Mouse (Mus musculus): ENCODE measurements around the gene Scamp2. TPM values are rescaled to one million over a fixed set of nuclear protein-coding genes. Genes with fewer than 3 reads are reported as not detected.

The Scamp2 gene
- polyA plus RNA-seq, 1 experiment from 2014 or later, result 58.8 TPM

- H3K27ac ChIP-seq, result no peak overlapping the region
- no peaks in the 10 kb centered on the region for H3K36me3 ChIP-seq
- no peak overlapping the region for H3K9ac ChIP-seq
- no peak overlapping the region for H3K4me2 ChIP-seq
- H3K4me1 ChIP-seq (replicated peaks), result peaks cover 45% of the 10 kb centered on the region
- whole genome bisulfite sequencing, result 83% methylated on average over 8 of the region's 8 CpGs
- H3K27me3 ChIP-seq, result peaks cover 37% of the 10 kb centered on the region
- H3K4me3 ChIP-seq, result no peak overlapping the region
- no peaks in the 10 kb centered on the region for H3K9me3 ChIP-seq
- no peak for ATAC-seq (ENCODE audit: low FRiP score)
Measured at GRCm38 (mm10) chr9:57602098-57602497, 41.4 kb downstream of the Scamp2 start.

DNA sequence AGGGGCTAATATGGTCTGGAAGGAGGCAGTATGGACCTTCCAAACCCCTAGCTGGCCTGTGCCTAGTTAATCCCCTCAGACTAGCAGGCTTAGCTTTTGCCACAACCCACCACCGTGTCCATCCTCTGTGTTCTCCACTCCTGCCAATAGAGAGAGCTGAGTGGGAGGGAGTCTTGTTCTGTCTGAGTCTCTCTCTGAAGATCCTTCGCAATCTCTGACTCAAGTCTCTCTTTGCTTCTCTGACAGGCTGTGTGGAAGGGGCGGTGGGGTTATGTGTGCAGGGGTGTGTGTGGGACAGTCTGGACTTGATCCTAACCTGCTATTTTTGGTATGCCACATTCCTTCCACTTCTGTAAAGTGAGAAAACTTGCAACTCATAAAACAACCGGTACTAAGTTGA lies 44.1 kb downstream of the Scamp2 start:
- no peak overlapping the region for H3K27ac ChIP-seq
- H3K9me3 ChIP-seq, result no peaks in the 10 kb centered on the region
- no peaks in the 10 kb centered on the region for H3K36me3 ChIP-seq
- 79% methylated on average over 4 of the region's 4 CpGs for WGBS
- ATAC-seq (ENCODE audit: low FRiP score), result no peak
- no peak overlapping the region for H3K4me3 ChIP-seq
- no peak overlapping the region for H3K4me2 ChIP-seq
- peaks cover 21% of the 10 kb centered on the region for H3K4me1 ChIP-seq (replicated peaks)
- peaks cover 47% of the 10 kb centered on the region for H3K27me3 ChIP-seq
- no peak overlapping the region for H3K9ac ChIP-seq

DNA sequence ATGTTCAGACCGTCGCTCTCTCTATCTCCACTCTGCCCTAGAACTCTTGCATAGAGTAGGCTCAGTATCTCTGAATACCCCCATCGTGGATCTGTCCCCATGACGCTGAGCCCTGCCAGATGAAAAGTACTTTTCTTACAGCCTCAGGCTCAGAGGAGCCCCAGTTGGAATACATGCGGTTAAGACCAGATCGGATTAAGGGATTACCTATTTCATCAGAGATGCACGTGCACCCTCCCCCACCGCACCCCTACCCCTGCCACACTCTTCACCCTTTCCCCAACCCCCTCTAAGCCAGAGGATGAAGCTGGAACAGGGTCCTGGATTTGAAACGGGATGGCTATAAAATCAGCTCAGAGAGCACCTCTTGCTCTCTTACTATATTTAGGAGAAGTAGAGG lies 44.8 kb downstream of the Scamp2 start:
- 22% methylated on average over 9 of the region's 9 CpGs for WGBS
- H3K9me3 ChIP-seq, result no peaks in the 10 kb centered on the region
- peaks cover 47% of the 10 kb centered on the region for H3K27me3 ChIP-seq
- H3K4me3 ChIP-seq, result no peak overlapping the region
- H3K9ac ChIP-seq, result no peak overlapping the region
- no peak overlapping the region for H3K4me2 ChIP-seq
- H3K4me1 ChIP-seq (replicated peaks), result peaks cover 19% of the 10 kb centered on the region
- no peak overlapping the region for H3K27ac ChIP-seq
- no peaks in the 10 kb centered on the region for H3K36me3 ChIP-seq
- no peak for ATAC-seq (ENCODE audit: low FRiP score)

DNA sequence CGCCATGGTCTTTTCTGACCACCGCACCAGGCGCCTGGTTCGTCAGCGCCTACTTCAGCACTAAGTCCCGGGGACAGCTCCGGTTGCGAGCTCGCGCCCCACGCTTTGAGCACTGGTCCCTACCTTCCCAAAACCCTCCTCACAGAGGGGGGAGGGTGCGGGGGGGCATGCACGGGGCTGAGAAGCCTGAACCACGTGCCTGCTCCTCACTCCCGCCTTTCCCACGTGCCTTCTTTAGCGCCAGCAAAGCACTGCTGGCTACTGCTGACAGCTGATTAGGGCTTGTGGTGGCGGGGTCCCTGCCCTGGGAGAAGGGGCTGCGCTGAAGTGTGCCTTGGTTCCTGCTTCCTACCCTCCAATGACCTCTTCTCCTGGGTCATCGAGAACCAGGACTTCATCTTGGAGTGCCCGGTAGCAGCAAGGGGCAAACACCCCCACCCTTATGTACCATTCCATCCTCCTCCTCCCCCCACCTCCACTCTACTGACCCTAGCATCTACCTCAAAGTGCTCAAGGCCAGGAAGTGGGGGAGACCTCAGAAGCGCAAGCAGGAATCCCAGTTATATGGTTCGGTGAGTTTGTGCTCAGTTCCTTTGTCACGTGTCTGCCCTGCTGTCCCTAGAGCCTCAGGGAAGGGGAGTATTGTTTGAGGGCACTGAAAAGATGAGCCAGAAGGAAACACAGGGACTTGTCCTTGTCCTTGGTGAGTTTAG lies 45.6 kb downstream of the Scamp2 start, which contains the start of gene Cplx3:
Gene Cplx3 (minus strand): TSS at position 143 of the 713 bp plus-strand sequence.
- H3K9me3 ChIP-seq, result no peaks in the 10 kb centered on the region
- 0 out of 2 replicates have a peak, but pooled peaks have one; percentile 39 for ATAC-seq (ENCODE audit: low FRiP score)
- no peak within 1 kb of the TSS for H3K27ac ChIP-seq
- H3K4me3 ChIP-seq, result peak within 1 kb of the TSS; percentile 20; the same call in 1 of the 2 replicates
- H3K4me2 ChIP-seq, result peak within 1 kb of the TSS; percentile 47
- H3K27me3 ChIP-seq, result peaks cover 47% of the 10 kb centered on the region
- peak within 1 kb of the TSS; percentile 25; the same call in 1 of the 2 replicates for H3K9ac ChIP-seq
- H3K36me3 ChIP-seq, result no peaks in the 10 kb centered on the region
- peaks cover 12% of the 10 kb centered on the region for H3K4me1 ChIP-seq (replicated peaks)
- 3% methylated on average over 24 of the region's 24 CpGs for WGBS

- no peaks in the 10 kb centered on the region for H3K36me3 ChIP-seq
- no peak overlapping the region for H3K9ac ChIP-seq
- no peak for ATAC-seq (ENCODE audit: low FRiP score)
- 73% methylated on average over 3 of the region's 3 CpGs for WGBS
- H3K9me3 ChIP-seq, result no peaks in the 10 kb centered on the region
- peaks cover 12% of the 10 kb centered on the region for H3K4me1 ChIP-seq (replicated peaks)
- no peak overlapping the region for H3K27ac ChIP-seq
- no peak overlapping the region for H3K4me3 ChIP-seq
- no peak overlapping the region for H3K4me2 ChIP-seq
- peaks cover 33% of the 10 kb centered on the region for H3K27me3 ChIP-seq
Measured at GRCm38 (mm10) chr9:57609803-57610202, 49.1 kb downstream of the Scamp2 start.

GRCm38 (mm10) chr9:57610359-57610826 lies 49.6 kb downstream of the Scamp2 start:
- WGBS, result 51% methylated on average over 3 of the region's 3 CpGs
- peaks cover 12% of the 10 kb centered on the region for H3K4me1 ChIP-seq (replicated peaks)
- no peak for ATAC-seq (ENCODE audit: low FRiP score)
- no peak overlapping the region for H3K4me3 ChIP-seq
- no peaks in the 10 kb centered on the region for H3K36me3 ChIP-seq
- no peak overlapping the region for H3K4me2 ChIP-seq
- H3K27me3 ChIP-seq, result peaks cover 28% of the 10 kb centered on the region
- H3K9me3 ChIP-seq, result no peaks in the 10 kb centered on the region
- no peak overlapping the region for H3K9ac ChIP-seq
- no peak overlapping the region for H3K27ac ChIP-seq

DNA sequence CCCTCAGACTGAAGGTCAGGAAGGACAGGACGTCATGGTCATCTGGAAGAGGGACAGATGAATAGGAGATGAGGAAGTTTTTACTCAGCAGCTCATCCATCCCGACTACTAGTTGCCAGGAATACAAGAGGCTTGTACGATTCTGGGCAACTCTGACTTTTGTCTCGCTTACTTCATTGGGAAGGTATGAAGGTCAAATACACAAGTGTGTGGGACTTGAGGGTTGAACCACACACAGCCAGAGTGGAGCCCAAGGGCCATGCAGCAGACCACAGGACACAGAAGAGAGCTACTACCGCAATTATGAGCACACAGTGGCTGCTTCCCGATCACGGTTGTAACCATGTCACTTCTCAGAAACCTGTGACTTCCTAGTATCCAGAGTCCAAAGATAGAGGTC lies 51.8 kb downstream of the Scamp2 start:
- 83% methylated on average over 7 of the region's 7 CpGs for WGBS
- H3K4me1 ChIP-seq (replicated peaks), result no peaks in the 10 kb centered on the region; the same call in 1 of the 2 replicates
- H3K27me3 ChIP-seq, result peaks cover 7% of the 10 kb centered on the region
- H3K9ac ChIP-seq, result no peak overlapping the region
- H3K36me3 ChIP-seq, result no peaks in the 10 kb centered on the region
- no peak overlapping the region for H3K4me3 ChIP-seq
- no peak for ATAC-seq (ENCODE audit: low FRiP score)
- no peaks in the 10 kb centered on the region for H3K9me3 ChIP-seq
- no peak overlapping the region for H3K4me2 ChIP-seq
- H3K27ac ChIP-seq, result no peak overlapping the region

DNA sequence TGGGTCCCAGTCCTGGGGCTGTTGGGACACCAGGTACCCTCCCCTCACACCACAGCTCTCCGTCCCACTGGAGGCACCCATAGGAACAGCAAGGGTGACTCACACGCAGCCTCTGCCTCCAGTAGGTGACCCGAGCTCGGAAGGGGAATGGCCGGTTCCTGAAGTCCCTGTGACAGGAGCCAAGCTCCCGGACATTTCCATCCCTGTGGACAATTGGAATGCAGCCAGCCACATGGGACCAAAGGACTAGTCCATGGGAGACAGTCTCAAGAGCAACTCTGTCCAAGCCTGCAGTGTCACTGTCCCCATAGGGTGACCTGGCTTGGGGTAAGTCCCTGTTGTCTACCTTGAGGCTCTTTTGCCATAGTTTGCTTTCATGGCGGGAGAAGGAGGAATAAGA lies 53.2 kb downstream of the Scamp2 start:
- ATAC-seq (ENCODE audit: low FRiP score), result no peak
- no peak overlapping the region for H3K4me2 ChIP-seq
- no peaks in the 10 kb centered on the region for H3K27me3 ChIP-seq
- 84% methylated on average over 7 of the region's 7 CpGs for WGBS
- no peaks in the 10 kb centered on the region; the same call in 1 of the 2 replicates for H3K4me1 ChIP-seq (replicated peaks)
- no peaks in the 10 kb centered on the region for H3K36me3 ChIP-seq
- no peak overlapping the region for H3K9ac ChIP-seq
- H3K27ac ChIP-seq, result no peak overlapping the region
- H3K4me3 ChIP-seq, result no peak overlapping the region
- no peaks in the 10 kb centered on the region for H3K9me3 ChIP-seq

DNA sequence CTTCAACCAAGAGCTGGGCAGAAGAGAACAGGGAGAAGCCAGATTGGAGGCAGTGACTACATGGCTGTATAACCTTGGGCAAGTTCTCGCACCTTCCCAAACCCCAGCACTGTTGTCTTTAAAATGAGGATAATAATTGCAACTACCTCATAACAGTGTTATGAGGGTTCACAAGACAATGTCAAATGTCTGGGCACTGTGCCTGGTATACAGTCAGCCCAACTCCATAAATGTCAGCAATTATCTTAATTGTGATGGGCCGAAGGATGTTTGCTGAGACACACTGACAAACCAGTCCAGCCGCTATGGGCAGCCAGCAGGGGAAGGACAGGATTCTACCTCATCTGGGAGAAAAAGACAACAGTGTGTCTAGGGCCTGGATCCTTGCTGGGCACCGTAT lies 54.0 kb downstream of the Scamp2 start:
- Histone ChIP-seq H3K4me1 (replicated peaks) (no peaks in the 10 kb centered on the region; the same call in 1 of the 2 replicates), H3K9ac (no peak overlapping the region), H3K36me3 (no peaks in the 10 kb centered on the region), H3K4me3 (no peak overlapping the region), H3K9me3 (no peaks in the 10 kb centered on the region), H3K27ac (no peak overlapping the region), H3K4me2 (no peak overlapping the region), H3K27me3 (no peaks in the 10 kb centered on the region)
- ATAC-seq (ENCODE audit: low FRiP score), result no peak
- WGBS, result 91% methylated on average over 4 of the region's 4 CpGs

DNA sequence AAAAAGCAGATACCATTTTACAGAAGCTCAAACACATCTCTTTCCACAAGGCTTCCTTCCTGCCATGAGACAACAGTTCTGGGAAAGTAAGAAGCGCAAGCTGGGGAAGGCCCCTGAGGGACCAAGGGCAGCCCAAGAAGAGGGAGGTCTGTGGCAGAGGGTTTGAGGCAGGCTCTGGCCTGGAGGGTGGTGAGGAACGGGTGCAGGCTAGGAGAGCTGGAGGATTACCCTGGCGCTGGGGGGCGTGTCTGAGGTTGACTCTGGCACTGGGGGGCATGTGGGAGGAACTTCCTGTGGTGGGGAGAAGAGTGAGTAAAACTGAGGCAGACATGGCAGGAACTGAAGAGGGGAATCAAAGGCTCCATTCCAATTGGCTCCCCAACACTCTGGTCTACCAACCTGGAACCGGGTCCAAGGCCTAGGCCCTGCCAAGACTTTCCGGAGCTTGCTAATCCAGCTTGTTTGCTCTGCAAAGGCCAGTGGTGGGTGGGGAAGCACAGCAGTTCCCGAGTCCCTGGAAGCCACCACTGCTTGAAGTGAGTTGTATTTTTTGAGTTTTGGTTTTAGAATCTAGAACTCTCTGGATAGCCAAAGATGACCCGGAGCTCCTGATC lies 56.9 kb downstream of the Scamp2 start:
- Histone ChIP-seq H3K4me3 (no peak overlapping the region), H3K27me3 (no peaks in the 10 kb centered on the region), H3K27ac (no peak overlapping the region), H3K9me3 (no peaks in the 10 kb centered on the region), H3K9ac (no peak overlapping the region), H3K36me3 (no peaks in the 10 kb centered on the region), H3K4me2 (no peak overlapping the region), H3K4me1 (replicated peaks) (no peaks in the 10 kb centered on the region)
- 85% methylated on average over 8 of the region's 8 CpGs for WGBS
- ATAC-seq (ENCODE audit: low FRiP score), result no peak

DNA sequence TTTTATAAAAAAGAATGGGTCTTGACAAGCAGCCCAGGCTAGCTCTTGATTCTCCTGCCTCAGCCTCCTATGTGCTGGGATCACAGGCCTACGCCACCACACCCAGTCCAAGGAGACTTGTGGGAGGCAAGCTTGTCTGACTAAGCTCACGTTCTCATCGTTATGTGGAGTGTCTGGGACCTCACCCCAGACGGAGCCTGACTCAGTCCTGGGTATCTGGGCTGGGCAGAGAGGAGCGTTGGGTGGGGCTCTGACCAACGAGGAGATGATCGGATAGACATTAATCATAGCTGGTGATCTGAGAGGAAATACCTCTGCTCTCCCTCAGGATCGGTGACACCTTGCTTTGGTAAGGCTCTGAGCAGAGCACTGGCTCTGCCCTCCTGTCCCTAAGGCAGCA lies 58.1 kb downstream of the Scamp2 start:
- ATAC-seq (ENCODE audit: low FRiP score), result no peak
- WGBS, result 85% methylated on average over 8 of the region's 8 CpGs
- no peak overlapping the region for H3K4me2 ChIP-seq
- H3K27me3 ChIP-seq, result no peaks in the 10 kb centered on the region
- H3K4me1 ChIP-seq (replicated peaks), result no peaks in the 10 kb centered on the region
- no peak overlapping the region for H3K4me3 ChIP-seq
- H3K9ac ChIP-seq, result no peak overlapping the region
- H3K9me3 ChIP-seq, result no peaks in the 10 kb centered on the region
- H3K36me3 ChIP-seq, result no peaks in the 10 kb centered on the region
- H3K27ac ChIP-seq, result no peak overlapping the region

GRCm38 (mm10) chr9:57620674-57621073 lies 59.9 kb downstream of the Scamp2 start, which contains the start of gene Lman1l:
Gene Lman1l (minus strand): TSS chr9:57620774.
- Histone ChIP-seq H3K36me3 (peaks cover 17% of the 10 kb centered on the region), H3K27me3 (no peaks in the 10 kb centered on the region), H3K27ac (no peak within 1 kb of the TSS), H3K4me1 (replicated peaks) (no peaks in the 10 kb centered on the region), H3K4me3 (no peak within 1 kb of the TSS), H3K9ac (no peak within 1 kb of the TSS), H3K4me2 (no peak within 1 kb of the TSS), H3K9me3 (no peaks in the 10 kb centered on the region)
- 96% methylated on average over 5 of the region's 5 CpGs for WGBS
- ATAC-seq (ENCODE audit: low FRiP score), result no peak
